Mouse (Mus musculus): Measurements from ENCODE around the gene Fam207a. TPM values are rescaled to one million over a fixed set of nuclear protein-coding genes. Genes with fewer than 3 reads are reported as not detected.

The Fam207a gene
- total and polyA plus RNA-seq, 3 experiments, result 14.5 to 122 (median 39.4) TPM

- H3K9me3 ChIP-seq (replicated peaks), result no peaks in the 10 kb centered on the region
- peaks cover 99% of the 10 kb centered on the region for H3K36me3 ChIP-seq (replicated peaks)
- peaks cover 66% of the 10 kb centered on the region for H3K4me1 ChIP-seq (ENCODE audit: insufficient read depth, low read depth, low read length)
- DNase-seq (ENCODE audit: low spot score), result peak; percentile 86
- peak overlapping the region; percentile 24; the same call in 1 of the 2 replicates for H3K4me3 ChIP-seq (ENCODE audit: low read depth, low read length)
- peak; percentile 61 for ATAC-seq (ENCODE audit: extremely low read depth, insufficient number of reproducible peaks, low FRiP score, poor library complexity, severe bottlenecking)
- H3K27me3 ChIP-seq (ENCODE audit: insufficient read depth, low read length), result no peaks in the 10 kb centered on the region
- TF ChIP-seq CTCF (IDR thresholded peaks at IDR 0.05; ENCODE audit: low read depth, low read length) (peak; percentile 91), GATA2 (IDR thresholded peaks at IDR 0.05; ENCODE audit: borderline replicate concordance, low read depth, low read length) (no peak)
These were observed 6.0 kb downstream of the Fam207a start for GRCm38 (mm10) chr10:77509403-77510187.

- no peak overlapping the region for H3K4me3 ChIP-seq (ENCODE audit: low read depth, low read length)
- H3K27me3 ChIP-seq (ENCODE audit: insufficient read depth, low read length), result no peaks in the 10 kb centered on the region
- H3K36me3 ChIP-seq (replicated peaks), result peaks cover 98% of the 10 kb centered on the region
- no peaks in the 10 kb centered on the region for H3K9me3 ChIP-seq (replicated peaks)
- no peak for ATAC-seq (ENCODE audit: extremely low read depth, insufficient number of reproducible peaks, low FRiP score, poor library complexity, severe bottlenecking)
- no peak for TF ChIP-seq GATA1 (IDR thresholded peaks at IDR 0.05; ENCODE audit: borderline replicate concordance, low read length)
- TF ChIP-seq TAL1 (conservative IDR thresholded peaks at IDR 0.05; ENCODE audit: low read depth, low read length), result no peak
- no peak for TF ChIP-seq CTCF (IDR thresholded peaks at IDR 0.05; ENCODE audit: low read depth, low read length)
- no peak for TF ChIP-seq POLR2AphosphoS5 (IDR thresholded peaks at IDR 0.05; ENCODE audit: insufficient replicate concordance, low read depth, low read length)
- TF ChIP-seq GATA2 (IDR thresholded peaks at IDR 0.05; ENCODE audit: borderline replicate concordance, low read depth, low read length), result no peak
- H3K4me1 ChIP-seq (ENCODE audit: insufficient read depth, low read depth, low read length), result peaks cover 63% of the 10 kb centered on the region
- DNase-seq (ENCODE audit: low spot score), result no peak
These were observed 6.8 kb downstream of the Fam207a start for GRCm38 (mm10) chr10:77508744-77509143.

- H3K4me1 ChIP-seq (ENCODE audit: insufficient read depth, low read depth, low read length), result peaks cover 63% of the 10 kb centered on the region
- H3K9me3 ChIP-seq (replicated peaks), result no peaks in the 10 kb centered on the region
- no peak overlapping the region for H3K4me3 ChIP-seq (ENCODE audit: low read depth, low read length)
- no peaks in the 10 kb centered on the region for H3K27me3 ChIP-seq (ENCODE audit: insufficient read depth, low read length)
- no peak for ATAC-seq (ENCODE audit: extremely low read depth, insufficient number of reproducible peaks, low FRiP score, poor library complexity, severe bottlenecking)
- H3K36me3 ChIP-seq (replicated peaks), result peaks cover 99% of the 10 kb centered on the region
- DNase-seq (ENCODE audit: low spot score), result no peak
- TF ChIP-seq GATA1 (IDR thresholded peaks at IDR 0.05; ENCODE audit: borderline replicate concordance, low read length) (no peak), TAL1 (conservative IDR thresholded peaks at IDR 0.05; ENCODE audit: low read depth, low read length) (no peak), CTCF (IDR thresholded peaks at IDR 0.05; ENCODE audit: low read depth, low read length) (no peak), POLR2AphosphoS5 (IDR thresholded peaks at IDR 0.05; ENCODE audit: insufficient replicate concordance, low read depth, low read length) (no peak), GATA2 (IDR thresholded peaks at IDR 0.05; ENCODE audit: borderline replicate concordance, low read depth, low read length) (no peak)
These were observed 7.8 kb downstream of the Fam207a start for GRCm38 (mm10) chr10:77507779-77508178.

GRCm38 (mm10) chr10:77506961-77507577, 8.5 kb downstream of the Fam207a start:
- TF ChIP-seq GATA2 (IDR thresholded peaks at IDR 0.05; ENCODE audit: borderline replicate concordance, low read depth, low read length) (no peak), POLR2AphosphoS5 (IDR thresholded peaks at IDR 0.05; ENCODE audit: insufficient replicate concordance, low read depth, low read length) (no peak), GATA1 (IDR thresholded peaks at IDR 0.05; ENCODE audit: borderline replicate concordance, low read length) (no peak), CTCF (IDR thresholded peaks at IDR 0.05; ENCODE audit: low read depth, low read length) (no peak), TAL1 (conservative IDR thresholded peaks at IDR 0.05; ENCODE audit: low read depth, low read length) (no peak)
- ATAC-seq (ENCODE audit: extremely low read depth, insufficient number of reproducible peaks, low FRiP score, poor library complexity, severe bottlenecking) (no peak), DNase-seq (ENCODE audit: low spot score) (no peak)
- Histone ChIP-seq H3K36me3 (replicated peaks) (peaks cover 95% of the 10 kb centered on the region), H3K4me3 (ENCODE audit: low read depth, low read length) (no peak overlapping the region), H3K9me3 (replicated peaks) (no peaks in the 10 kb centered on the region), H3K4me1 (ENCODE audit: insufficient read depth, low read depth, low read length) (peaks cover 56% of the 10 kb centered on the region), H3K27me3 (ENCODE audit: insufficient read depth, low read length) (no peaks in the 10 kb centered on the region)

- TF ChIP-seq TAL1 (conservative IDR thresholded peaks at IDR 0.05; ENCODE audit: low read depth, low read length) (no peak), POLR2AphosphoS5 (IDR thresholded peaks at IDR 0.05; ENCODE audit: insufficient replicate concordance, low read depth, low read length) (no peak), GATA1 (IDR thresholded peaks at IDR 0.05; ENCODE audit: borderline replicate concordance, low read length) (no peak), GATA2 (IDR thresholded peaks at IDR 0.05; ENCODE audit: borderline replicate concordance, low read depth, low read length) (no peak), CTCF (IDR thresholded peaks at IDR 0.05; ENCODE audit: low read depth, low read length) (no peak)
- no peak for ATAC-seq (ENCODE audit: extremely low read depth, insufficient number of reproducible peaks, low FRiP score, poor library complexity, severe bottlenecking)
- H3K4me1 ChIP-seq (ENCODE audit: insufficient read depth, low read depth, low read length), result peaks cover 51% of the 10 kb centered on the region
- H3K36me3 ChIP-seq (replicated peaks), result peaks cover 95% of the 10 kb centered on the region
- H3K9me3 ChIP-seq (replicated peaks), result no peaks in the 10 kb centered on the region
- no peak for DNase-seq (ENCODE audit: low spot score)
- H3K27me3 ChIP-seq (ENCODE audit: insufficient read depth, low read length), result no peaks in the 10 kb centered on the region
- H3K4me3 ChIP-seq (ENCODE audit: low read depth, low read length), result no peak overlapping the region
These were observed 9.1 kb downstream of the Fam207a start for GRCm38 (mm10) chr10:77506526-77506925.

GRCm38 (mm10) chr10:77504143-77504542, 11.4 kb downstream of the Fam207a start:
- no peaks in the 10 kb centered on the region for H3K27me3 ChIP-seq (ENCODE audit: insufficient read depth, low read length)
- peaks cover 94% of the 10 kb centered on the region for H3K36me3 ChIP-seq (replicated peaks)
- no peaks in the 10 kb centered on the region for H3K9me3 ChIP-seq (replicated peaks)
- ATAC-seq (ENCODE audit: extremely low read depth, insufficient number of reproducible peaks, low FRiP score, poor library complexity, severe bottlenecking) (no peak), DNase-seq (ENCODE audit: low spot score) (no peak)
- no peak for TF ChIP-seq TAL1 (conservative IDR thresholded peaks at IDR 0.05; ENCODE audit: low read depth, low read length)
- no peak for TF ChIP-seq CTCF (IDR thresholded peaks at IDR 0.05; ENCODE audit: low read depth, low read length)
- no peak for TF ChIP-seq POLR2AphosphoS5 (IDR thresholded peaks at IDR 0.05; ENCODE audit: insufficient replicate concordance, low read depth, low read length)
- TF ChIP-seq GATA2 (IDR thresholded peaks at IDR 0.05; ENCODE audit: borderline replicate concordance, low read depth, low read length), result no peak
- TF ChIP-seq GATA1 (IDR thresholded peaks at IDR 0.05; ENCODE audit: borderline replicate concordance, low read length), result no peak
- H3K4me3 ChIP-seq (ENCODE audit: low read depth, low read length), result no peak overlapping the region
- H3K4me1 ChIP-seq (ENCODE audit: insufficient read depth, low read depth, low read length), result peaks cover 32% of the 10 kb centered on the region
